Mouse (Mus musculus): ENCODE results near the gene Cradd. TPM values are rescaled to one million over a fixed set of nuclear protein-coding genes. Genes with fewer than 3 reads are reported as not detected.

Gene Cradd
- 11.9 and 15.4 TPM in 2 replicates for polyA plus RNA-seq (2015; fragmentation: Nextera tagmentation; extraction: Ambion mirVana)

GRCm38 (mm10) chr10:95323393-95324277 lies at the start of gene Cradd:
Gene Cradd (minus strand): TSS chr10:95324133.
- Histone ChIP-seq H3K9ac (replicated peaks; ENCODE audit: low read depth) (peak within 1 kb of the TSS; percentile 76), H3K4me2 (replicated peaks; ENCODE audit: low read depth, low read length) (peak within 1 kb of the TSS; percentile 70), H3K27me3 (replicated peaks; ENCODE audit: insufficient read depth, low read length) (no peaks in the 10 kb centered on the region), H3K4me1 (ENCODE audit: insufficient read depth, low read depth, low read length) (peaks cover 14% of the 10 kb centered on the region), H3K9me3 (ENCODE audit: low read length) (no peaks in the 10 kb centered on the region), H3K4me3 (ENCODE audit: low read depth, low read length) (peak within 1 kb of the TSS; percentile 72), H3K27ac (ENCODE audit: low read length) (peak within 1 kb of the TSS; percentile 99), H3K36me3 (ENCODE audit: insufficient read depth, low read length) (no peaks in the 10 kb centered on the region)
- TF ChIP-seq EP300 (IDR thresholded peaks at IDR 0.05): peak; percentile 85
- TF ChIP-seq CTCF (IDR thresholded peaks at IDR 0.05): peak; percentile 5; the same call in 1 of the 2 replicates
- under 1% methylated on average over 51 of the region's 51 CpGs for WGBS
- peak; percentile 98 for DNase-seq (ENCODE audit: low spot score)
- peak; percentile 90 for ATAC-seq

GRCm38 (mm10) chr10:95373340-95373739 lies 49.4 kb upstream of the Cradd start:
- H3K4me3 ChIP-seq (ENCODE audit: low read depth, low read length): no peak overlapping the region
- H3K9ac ChIP-seq (replicated peaks; ENCODE audit: low read depth): no peak overlapping the region
- H3K27me3 ChIP-seq (replicated peaks; ENCODE audit: insufficient read depth, low read length): no peaks in the 10 kb centered on the region
- ATAC-seq (no peak), DNase-seq (ENCODE audit: low spot score) (no peak)
- TF ChIP-seq EP300 (IDR thresholded peaks at IDR 0.05) (no peak), CTCF (IDR thresholded peaks at IDR 0.05) (no peak)
- no peak overlapping the region for H3K4me2 ChIP-seq (replicated peaks; ENCODE audit: low read depth, low read length)
- H3K4me1 ChIP-seq (ENCODE audit: insufficient read depth, low read depth, low read length): no peaks in the 10 kb centered on the region
- no peaks in the 10 kb centered on the region for H3K36me3 ChIP-seq (ENCODE audit: insufficient read depth, low read length)
- 90% methylated on average over 6 of the region's 6 CpGs for WGBS
- no peak overlapping the region for H3K27ac ChIP-seq (ENCODE audit: low read length)
- no peaks in the 10 kb centered on the region for H3K9me3 ChIP-seq (ENCODE audit: low read length)

- no peak for ATAC-seq
- no peak for DNase-seq (ENCODE audit: low spot score)
- no peak for TF ChIP-seq CTCF (IDR thresholded peaks at IDR 0.05)
- 81% methylated on average over 3 of the region's 3 CpGs for WGBS
- Histone ChIP-seq H3K27ac (ENCODE audit: low read length) (no peak overlapping the region), H3K4me3 (ENCODE audit: low read depth, low read length) (no peak overlapping the region), H3K4me1 (ENCODE audit: insufficient read depth, low read depth, low read length) (no peaks in the 10 kb centered on the region), H3K36me3 (ENCODE audit: insufficient read depth, low read length) (no peaks in the 10 kb centered on the region), H3K9ac (replicated peaks; ENCODE audit: low read depth) (no peak overlapping the region), H3K4me2 (replicated peaks; ENCODE audit: low read depth, low read length) (no peak overlapping the region), H3K27me3 (replicated peaks; ENCODE audit: insufficient read depth, low read length) (no peaks in the 10 kb centered on the region), H3K9me3 (ENCODE audit: low read length) (no peaks in the 10 kb centered on the region)
These were observed 48.0 kb upstream of the Cradd start for GRCm38 (mm10) chr10:95371942-95372341.

- no peak overlapping the region for H3K4me3 ChIP-seq (ENCODE audit: low read depth, low read length)
- H3K9ac ChIP-seq (replicated peaks; ENCODE audit: low read depth): no peak overlapping the region
- no peaks in the 10 kb centered on the region for H3K36me3 ChIP-seq (ENCODE audit: insufficient read depth, low read length)
- H3K9me3 ChIP-seq (ENCODE audit: low read length): no peaks in the 10 kb centered on the region
- no peak overlapping the region for H3K4me2 ChIP-seq (replicated peaks; ENCODE audit: low read depth, low read length)
- H3K27ac ChIP-seq (ENCODE audit: low read length): no peak overlapping the region
- DNase-seq (ENCODE audit: low spot score): no peak
- ATAC-seq: no peak
- TF ChIP-seq CTCF (IDR thresholded peaks at IDR 0.05): no peak
- TF ChIP-seq EP300 (IDR thresholded peaks at IDR 0.05): no peak
- H3K27me3 ChIP-seq (replicated peaks; ENCODE audit: insufficient read depth, low read length): no peaks in the 10 kb centered on the region
- no peaks in the 10 kb centered on the region for H3K4me1 ChIP-seq (ENCODE audit: insufficient read depth, low read depth, low read length)
These were observed 45.3 kb upstream of the Cradd start for GRCm38 (mm10) chr10:95369190-95369589.

- ATAC-seq (no peak), DNase-seq (ENCODE audit: low spot score) (no peak)
- H3K4me2 ChIP-seq (replicated peaks; ENCODE audit: low read depth, low read length): no peak overlapping the region
- 85% methylated on average over 14 of the region's 14 CpGs for WGBS
- H3K27ac ChIP-seq (ENCODE audit: low read length): no peak overlapping the region
- no peaks in the 10 kb centered on the region for H3K27me3 ChIP-seq (replicated peaks; ENCODE audit: insufficient read depth, low read length)
- no peak overlapping the region for H3K9ac ChIP-seq (replicated peaks; ENCODE audit: low read depth)
- H3K9me3 ChIP-seq (ENCODE audit: low read length): no peaks in the 10 kb centered on the region
- H3K36me3 ChIP-seq (ENCODE audit: insufficient read depth, low read length): no peaks in the 10 kb centered on the region
- H3K4me1 ChIP-seq (ENCODE audit: insufficient read depth, low read depth, low read length): no peaks in the 10 kb centered on the region
- no peak for TF ChIP-seq CTCF (IDR thresholded peaks at IDR 0.05)
- TF ChIP-seq EP300 (IDR thresholded peaks at IDR 0.05): no peak
- no peak overlapping the region for H3K4me3 ChIP-seq (ENCODE audit: low read depth, low read length)
These were observed 44.2 kb upstream of the Cradd start for GRCm38 (mm10) chr10:95368151-95368550.

- no peak overlapping the region for H3K9ac ChIP-seq (replicated peaks; ENCODE audit: low read depth)
- TF ChIP-seq CTCF (IDR thresholded peaks at IDR 0.05) (no peak), EP300 (IDR thresholded peaks at IDR 0.05) (no peak)
- DNase-seq (ENCODE audit: low spot score) (no peak), ATAC-seq (no peak)
- no peaks in the 10 kb centered on the region for H3K4me1 ChIP-seq (ENCODE audit: insufficient read depth, low read depth, low read length)
- no peak overlapping the region for H3K27ac ChIP-seq (ENCODE audit: low read length)
- 74% methylated on average over 9 of the region's 9 CpGs for WGBS
- H3K27me3 ChIP-seq (replicated peaks; ENCODE audit: insufficient read depth, low read length): no peaks in the 10 kb centered on the region
- H3K4me3 ChIP-seq (ENCODE audit: low read depth, low read length): no peak overlapping the region
- no peaks in the 10 kb centered on the region for H3K36me3 ChIP-seq (ENCODE audit: insufficient read depth, low read length)
- no peaks in the 10 kb centered on the region for H3K9me3 ChIP-seq (ENCODE audit: low read length)
- H3K4me2 ChIP-seq (replicated peaks; ENCODE audit: low read depth, low read length): no peak overlapping the region
These were observed 43.7 kb upstream of the Cradd start for GRCm38 (mm10) chr10:95367661-95368089.
